Mouse (Mus musculus) CH12.LX (cell line): ENCODE measurements at regions not wholly inside any gene's neighbourhood (a gene's known extent, or its start where the extent isn't known, plus 50 kb on each side); places are given as distances from the start of the nearest gene placed in this dataset.

ENCODE experiments used
- DNase-seq: peaks from one replicate; pipeline ENCODE4 v3.0.0-alpha.2; 2013; ENCODE audit errors: extremely low read depth
- H3K27ac ChIP-seq: 2 replicates; pipeline ENCODE4 v1.5.1; 2012; ENCODE audit warnings: low read depth, mild to moderate bottlenecking, control low read depth, moderate library complexity; ENCODE audit not compliant: insufficient read depth
- H3K27me3 ChIP-seq: replicated peaks from 2 replicates; pipeline ENCODE3; 2012; ENCODE audit warnings: inconsistent platforms
- H3K36me3 ChIP-seq, 2 experiments: replicated peaks in 1 of 2; 2 replicates each; pipeline versions ENCODE3 to v1.6.1; 2012; ENCODE audit warnings: inconsistent platforms in 1 of 2, low read length in 1 of 2, mild to moderate bottlenecking in 1 of 2, mixed read lengths in 1 of 2, moderate library complexity in 1 of 2; ENCODE audit not compliant: control insufficient read depth in 1 of 2, insufficient read depth in 1 of 2
- H3K4me1 ChIP-seq, 2 experiments: 2 replicates each; pipeline ENCODE4 v1.6.1; 2012; ENCODE audit warnings: inconsistent platforms in 1 of 2, moderate library complexity in 1 of 2; ENCODE audit not compliant: insufficient read depth in 2 of 2, control insufficient read depth in 1 of 2
- H3K4me2 ChIP-seq: 2 replicates; pipeline ENCODE4 v1.6.1; 2012; ENCODE audit warnings: low read depth, mild to moderate bottlenecking, control low read depth; ENCODE audit not compliant: poor library complexity, insufficient read depth, severe bottlenecking
- H3K4me3 ChIP-seq, 3 experiments: fragments of 150-350 bp in 1 of 3; sonication (generic) in 1 of 3; replicated peaks in 1 of 3; 2 replicates each; pipeline versions ENCODE3 to v1.5.1; 2011 to 2012; ENCODE audit warnings: low read depth in 2 of 3, low read length in 2 of 3, mild to moderate bottlenecking in 2 of 3, moderate library complexity in 2 of 3, control low read depth in 1 of 3, improper control_type of control experiment in 1 of 3, inconsistent platforms in 1 of 3, mixed read lengths in 1 of 3; ENCODE audit not compliant: poor library complexity in 1 of 3
- H3K79me2 ChIP-seq: replicated peaks from 2 replicates; pipeline ENCODE4 v1.6.1; 2012; ENCODE audit warnings: mild to moderate bottlenecking, moderate library complexity; ENCODE audit not compliant: control insufficient read depth, poor library complexity, insufficient read depth, severe bottlenecking; ENCODE audit errors: extremely low read depth
- H3K9ac ChIP-seq: 2 replicates; pipeline ENCODE4 v1.6.1; 2012; ENCODE audit warnings: low read depth, mild to moderate bottlenecking, control low read depth, moderate library complexity; ENCODE audit not compliant: insufficient read depth
- H3K9me3 ChIP-seq: replicated peaks from 2 replicates; pipeline ENCODE3; 2012; ENCODE audit warnings: low read length, inconsistent platforms, mixed read lengths
- CHD2 ChIP-seq: IDR thresholded peaks from 2 replicates; pipeline ENCODE4 v1.6.1; 2011; ENCODE audit warnings: low read length, improper control_type of control experiment
- EP300 ChIP-seq: IDR thresholded peaks from 2 replicates; pipeline ENCODE4 v1.6.1; 2011; ENCODE audit warnings: low read length, improper control_type of control experiment
- IRF4 ChIP-seq: IDR thresholded peaks from 2 replicates; pipeline ENCODE4 v1.6.1; 2014; ENCODE audit warnings: low read depth, mild to moderate bottlenecking, inconsistent platforms, low read length, improper control_type of control experiment
- KAT2A ChIP-seq: IDR thresholded peaks from 2 replicates; pipeline ENCODE4 v1.6.1; 2012; ENCODE audit warnings: low read length, improper control_type of control experiment, inconsistent platforms; ENCODE audit not compliant: insufficient replicate concordance
- NELFE ChIP-seq: IDR thresholded peaks from 2 replicates; pipeline ENCODE4 v1.6.1; 2011; ENCODE audit warnings: low read depth, low read length, improper control_type of control experiment
- NRF1 ChIP-seq: IDR thresholded peaks from 2 replicates; pipeline ENCODE4 v1.6.1; 2014; ENCODE audit warnings: low read depth, mild to moderate bottlenecking, inconsistent platforms, low read length, improper control_type of control experiment, moderate library complexity
- POLR2AphosphoS2 ChIP-seq: IDR thresholded peaks from 2 replicates; pipeline ENCODE4 v1.6.1; 2011; ENCODE audit warnings: low read depth, low read length, improper control_type of control experiment
- SMC3 ChIP-seq: IDR thresholded peaks from 2 replicates; pipeline ENCODE4 v1.6.1; 2011; ENCODE audit warnings: low read depth, low read length, improper control_type of control experiment
- UBTF ChIP-seq: IDR thresholded peaks from 2 replicates; pipeline ENCODE4 v1.6.1; 2012; ENCODE audit warnings: low read depth, mild to moderate bottlenecking, inconsistent platforms, low read length, improper control_type of control experiment, moderate library complexity
- dilution Hi-C: fragments of 300-500 bp; cut with MboI; formaldehyde crosslinking; loops from 2 replicates; pipeline ENCODE4 v1.14.3; 2020; ENCODE audit warnings: low sequenced_read_pairs; ENCODE audit not compliant: extremely low pct_unique_long_range_greater_than_20kb, extremely low pct_ligation_motif_present
- in situ Hi-C: fragments of 300-500 bp; cut with MboI; formaldehyde crosslinking; loops from 3 replicates; pipeline ENCODE4 v1.14.3; 2019; ENCODE audit warnings: low sequenced_read_pairs, low pct_ligation_motif_present, low pct_unique_long_range_greater_than_20kb, mixed read lengths

DNA sequence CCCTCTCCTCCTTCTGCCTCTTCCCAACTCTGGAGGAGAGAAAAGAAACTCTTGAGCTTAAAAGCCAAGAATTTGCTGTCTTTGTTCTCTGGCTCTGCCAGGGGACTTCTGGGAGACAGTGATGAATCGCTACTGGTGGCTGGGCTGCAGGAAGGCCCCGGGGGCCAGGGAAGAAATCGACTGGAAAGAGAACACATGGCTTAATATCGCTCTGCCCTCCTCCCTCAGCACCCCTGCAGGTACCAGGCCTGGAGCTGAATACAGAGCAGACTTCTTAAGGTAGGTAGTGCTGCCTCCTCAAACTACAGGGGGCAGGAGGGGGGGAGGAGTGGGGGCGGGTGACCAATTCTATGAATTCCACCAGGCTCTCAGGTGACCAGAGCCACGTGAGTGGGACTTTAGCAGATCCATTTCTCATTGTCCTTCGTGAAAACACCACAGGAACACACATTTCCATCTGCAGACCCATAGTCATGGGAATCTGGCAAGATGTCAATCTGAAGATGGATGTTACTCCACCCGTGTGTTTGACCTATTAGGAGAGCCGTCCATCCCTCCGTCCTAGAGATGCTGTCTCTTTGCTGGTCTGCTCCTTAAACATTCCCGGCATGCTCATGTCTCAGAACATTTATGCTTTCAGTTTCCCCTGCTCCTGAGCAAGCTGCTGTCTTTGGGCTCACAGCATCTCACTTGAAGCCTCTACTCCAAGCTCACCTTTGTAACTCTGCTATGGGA is 83.4 kb downstream of the Lrrc30 start:
- no peak overlapping the region for H3K9ac ChIP-seq
- in situ Hi-C loops = no loop called here
- peaks cover 73% of the 10 kb centered on the region for H3K9me3 ChIP-seq
- TF ChIP-seq NELFE (no peak), EP300 (no peak)
- H3K4me3 ChIP-seq = no peak overlapping the region
- no peaks in the 10 kb centered on the region for H3K36me3 ChIP-seq
- H3K27me3 ChIP-seq = no peaks in the 10 kb centered on the region
- dilution Hi-C loops = no loop called here
- no peaks in the 10 kb centered on the region for H3K4me1 ChIP-seq
- H3K27ac ChIP-seq = no peak overlapping the region
- no peak for DNase-seq
- H3K79me2 ChIP-seq = no peaks in the 10 kb centered on the region
- H3K4me2 ChIP-seq = no peak overlapping the region

DNA sequence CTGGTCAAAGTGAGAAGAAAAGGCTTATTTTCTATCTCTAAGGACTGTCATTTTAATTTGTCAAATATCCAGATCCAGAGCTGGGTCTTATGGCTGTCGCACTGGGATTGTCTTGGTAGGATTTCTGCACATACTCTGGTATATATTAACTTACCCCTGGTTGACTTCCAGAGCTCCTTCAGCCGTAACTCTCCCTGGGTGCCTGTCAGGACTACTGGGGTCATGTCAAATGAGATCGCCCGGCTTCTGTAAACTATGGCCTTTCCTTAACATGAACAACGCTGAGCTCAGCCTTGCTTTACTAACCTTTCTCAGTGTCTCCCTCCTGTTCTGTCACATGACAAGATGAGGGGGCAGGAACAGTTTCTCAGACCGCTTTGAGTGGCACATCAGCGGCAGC is 88.1 kb downstream of the Lrrc30 start:
- no peaks in the 10 kb centered on the region for H3K36me3 ChIP-seq
- no peak overlapping the region for H3K4me3 ChIP-seq
- no peaks in the 10 kb centered on the region for H3K79me2 ChIP-seq
- H3K27me3 ChIP-seq = no peaks in the 10 kb centered on the region
- dilution Hi-C loops = no loop called here
- no peak for DNase-seq
- no peak overlapping the region for H3K9ac ChIP-seq
- H3K27ac ChIP-seq = no peak overlapping the region
- no peaks in the 10 kb centered on the region for H3K4me1 ChIP-seq
- in situ Hi-C loops = no loop called here
- H3K9me3 ChIP-seq = peaks cover 72% of the 10 kb centered on the region
- no peak overlapping the region for H3K4me2 ChIP-seq
- TF ChIP-seq CHD2 (no peak), NRF1 (no peak), KAT2A (no peak), UBTF (no peak)

DNA sequence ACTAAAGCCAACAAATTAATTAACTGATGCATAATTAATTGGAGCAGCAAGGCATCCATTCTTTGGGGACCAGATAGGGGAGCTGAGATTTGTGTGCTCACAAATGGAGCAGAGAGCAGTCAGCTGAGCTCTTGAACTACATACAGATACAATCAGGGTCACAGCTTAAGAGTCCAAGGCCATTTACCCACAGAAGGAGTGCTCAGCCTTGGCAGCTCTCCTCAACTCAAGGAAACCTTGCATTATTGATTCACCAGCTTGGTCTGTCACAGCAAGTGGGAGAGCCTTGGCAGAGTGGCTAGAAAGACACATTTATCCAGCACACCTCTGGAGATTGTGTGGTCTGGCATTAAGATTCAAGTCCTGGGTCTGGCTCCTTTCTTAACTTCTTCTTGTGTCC is 100.2 kb downstream of the Lrrc30 start:
- Histone ChIP-seq H3K4me2 (no peak overlapping the region), H3K4me1 (no peaks in the 10 kb centered on the region), H3K9ac (no peak overlapping the region)
- dilution Hi-C loops = no loop called here
- TF ChIP-seq POLR2AphosphoS2 (no peak), SMC3 (no peak), IRF4 (no peak)
- TF ChIP-seq, all 38 proteins: peak for 0
- in situ Hi-C loops = no loop called here
- no peaks in the 10 kb centered on the region for H3K36me3 ChIP-seq
- no peaks in the 10 kb centered on the region for H3K79me2 ChIP-seq
- peaks cover 55% of the 10 kb centered on the region for H3K9me3 ChIP-seq
- no peak for DNase-seq
- H3K27me3 ChIP-seq = no peaks in the 10 kb centered on the region
- no peak overlapping the region for H3K27ac ChIP-seq
- no peak overlapping the region for H3K4me3 ChIP-seq
